Comparison of ENCODE assay signal across 14 mouse cellular contexts in genomic region chr2:34832766-34833457, GRCm38 (mm10). TPM values are rescaled to one million over a fixed set of nuclear protein-coding genes. Genes with fewer than 3 reads are reported as not detected.
"Had no signal": no experiment of that assay in that cellular context is flagged by ENCODE, and none has a peak within 500 bp of the region (broad histone marks: within the 10 kb centered on the region; RNA-seq: fewer than 3 reads in every experiment).

TSS of gene Gm34653 (plus strand) at chr2:34833007.

RNA-seq across cellular contexts. Expression of gene Gm34653, which starts in this region (rescaled TPM):
- total RNA-seq: midbrain, postnatal 0 days; monocyte, adult 5-6 weeks had no signal
- polyA plus RNA-seq: lung, adult 2 months; lung, embryonic 15.5 days; lung, postnatal 0 days; macrophage; midbrain, embryonic 11.5 days; midbrain, embryonic 15.5 days; neural tube, embryonic 11.5 days; neural tube, embryonic 13.5 days; neural tube, embryonic 15.5 days; small intestine, adult 2 months; stomach, embryonic 14.5 days; stomach, embryonic 16.5 days had no signal
